Mouse (Mus musculus) lung, embryonic 14.5 days (tissue): Measurements from ENCODE around the gene C5ar1. TPM values are rescaled to one million over a fixed set of nuclear protein-coding genes. Genes with fewer than 3 reads are reported as not detected.
"Not testable (repeated sequence)": the region's sequence is repeated elsewhere in the genome, so short reads cannot be mapped to it uniquely, and the experiment has no call there.

Source experiments
- ATAC-seq: fragments of 200-750 bp; cut with Nextera tagmentation; 2 replicates; pipeline ENCODE4 v1.8.0; 2017; ENCODE audit warnings: mild to moderate bottlenecking, moderate TSS enrichment, moderate library complexity; ENCODE audit not compliant: insufficient read depth
- DNase-seq: peaks from one replicate; pipeline ENCODE4 v3.0.0-alpha.2; 2015
- H3K27ac ChIP-seq: fragments of 300-500 bp; sonication (generic); 2 replicates; pipeline ENCODE4 v1.5.1; 2014; ENCODE audit warnings: low read depth, mild to moderate bottlenecking, moderate library complexity
- H3K27me3 ChIP-seq: fragments of 300-500 bp; sonication (generic); 2 replicates; pipeline ENCODE4 v1.6.1; 2014; ENCODE audit warnings: low read length, control low read depth; ENCODE audit not compliant: insufficient read depth
- H3K36me3 ChIP-seq: fragments of 300-500 bp; sonication (generic); 2 replicates; pipeline ENCODE4 v1.6.1; 2014; ENCODE audit warnings: control low read depth; ENCODE audit not compliant: insufficient read depth
- H3K4me1 ChIP-seq: fragments of 300-500 bp; sonication (generic); 2 replicates; pipeline ENCODE4 v1.6.1; 2014; ENCODE audit warnings: antibody characterized with exemption, control low read depth; ENCODE audit not compliant: insufficient read depth
- H3K4me2 ChIP-seq: fragments of 300-500 bp; sonication (generic); 2 replicates; pipeline ENCODE4 v1.6.1; 2014; ENCODE audit warnings: mild to moderate bottlenecking
- H3K4me3 ChIP-seq: fragments of 300-500 bp; sonication (generic); 2 replicates; pipeline ENCODE4 v1.5.1; 2014; ENCODE audit warnings: low read depth, low read length
- H3K9ac ChIP-seq: fragments of 300-500 bp; sonication (generic); 2 replicates; pipeline ENCODE4 v1.6.1; 2014
- H3K9me3 ChIP-seq: fragments of 300-500 bp; sonication (generic); 2 replicates; pipeline ENCODE4 v1.6.1; 2016; ENCODE audit warnings: low read depth, low read length, control low read depth
- CTCF ChIP-seq: IDR thresholded peaks from 2 replicates; pipeline ENCODE4 v1.5.1; 2016; ENCODE audit warnings: antibody characterized with exemption, low read depth
- WGBS: fragments of 180-500 bp; shearing (Covaris S2); extraction: QIAGEN DNeasy Blood & Tissue Kit; methylation state at CpG from one replicate; pipeline ENCODE4 v1.1.7; 2014; 5-methylcytosine and 5-hydroxymethylcytosine counted together
- polyA plus RNA-seq: library from polyadenylated mRNA; unstranded; fragments of >200 nt; fragmentation: Nextera tagmentation; extraction: Ambion mirVana; gene quantifications from 2 replicates; pipeline ENCODE4 v1.2.1, GENCODE M21; 2014

C5ar1 gene
- polyA plus RNA-seq, 1 experiment from 2014 or later = 2.0 TPM

DNA sequence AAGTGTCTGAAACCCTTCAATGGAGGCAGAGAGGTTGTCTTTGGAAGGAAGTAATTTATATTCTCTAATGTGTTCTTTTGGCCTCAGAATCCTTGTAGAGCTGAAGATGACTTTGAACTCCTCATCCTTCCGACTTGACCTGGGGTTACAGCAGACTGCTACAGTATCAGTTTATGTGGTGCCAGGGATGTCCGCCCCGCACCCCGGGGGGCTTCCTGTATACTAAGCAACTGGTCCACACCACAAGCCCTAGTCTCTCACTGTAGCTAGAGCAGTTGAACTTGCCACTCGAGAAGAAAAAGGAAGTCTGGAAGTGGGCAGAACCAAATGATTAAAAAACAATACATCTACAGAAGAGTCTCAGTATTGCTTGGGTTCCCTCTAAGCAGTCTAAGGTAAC, 4.5 kb upstream of the C5ar1 start:
- DNase-seq = no peak
- H3K9me3 ChIP-seq = no peaks in the 10 kb centered on the region; the same call in 1 of the 2 replicates
- no peak for ATAC-seq
- H3K9ac ChIP-seq = no peak overlapping the region
- no peak for TF ChIP-seq CTCF
- no peak overlapping the region for H3K4me3 ChIP-seq
- no peaks in the 10 kb centered on the region for H3K27me3 ChIP-seq
- 85% methylated on average over 5 of the region's 5 CpGs for WGBS
- H3K4me1 ChIP-seq = no peaks in the 10 kb centered on the region
- no peaks in the 10 kb centered on the region for H3K36me3 ChIP-seq
- H3K4me2 ChIP-seq = no peak overlapping the region
- no peak overlapping the region for H3K27ac ChIP-seq

DNA sequence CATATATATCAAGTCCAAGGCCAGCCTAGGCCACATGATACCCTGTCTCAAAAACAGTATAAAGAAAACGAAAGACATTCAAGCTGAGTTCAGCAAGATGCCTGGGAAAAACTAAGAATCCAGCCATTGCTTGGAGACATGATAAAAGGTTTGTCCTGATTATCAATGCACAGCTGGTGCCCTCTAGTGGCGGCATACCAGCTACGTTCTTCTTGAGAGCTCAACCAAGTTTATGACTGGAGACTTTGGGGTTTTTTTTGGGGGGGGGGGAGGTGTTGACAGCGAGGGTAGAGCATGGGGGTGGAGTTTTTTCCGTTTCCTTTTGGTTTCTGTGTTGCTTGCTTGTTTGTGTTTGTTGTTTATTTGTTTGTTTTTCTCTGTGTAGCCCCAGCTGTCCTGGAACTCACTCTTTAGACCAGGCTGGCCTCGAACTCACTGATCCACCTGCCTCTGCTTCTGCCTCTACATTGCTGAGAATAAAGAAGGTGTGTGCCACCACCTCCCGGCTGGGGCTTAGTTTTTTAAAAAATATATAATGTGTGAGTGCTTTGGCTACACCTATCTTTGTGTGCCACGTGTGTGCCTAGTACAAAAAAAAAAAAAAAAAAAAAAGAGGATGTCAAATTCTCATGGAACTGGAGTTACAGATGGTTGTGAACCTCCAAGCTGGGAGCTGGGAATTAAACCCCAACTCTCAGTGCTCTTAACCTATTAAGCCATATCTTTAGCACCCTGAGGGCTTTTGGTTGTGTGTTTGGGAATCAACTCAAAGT, 3.9 kb upstream of the C5ar1 start:
- 31% methylated on average over 8 of the region's 8 CpGs for WGBS
- no peak for ATAC-seq
- no peaks in the 10 kb centered on the region for H3K36me3 ChIP-seq
- H3K4me3 ChIP-seq = no peak overlapping the region
- peak; percentile 81 for TF ChIP-seq CTCF
- H3K27ac ChIP-seq = no peak overlapping the region
- no peaks in the 10 kb centered on the region for H3K4me1 ChIP-seq
- peak; percentile 90 for DNase-seq
- no peak overlapping the region for H3K9ac ChIP-seq
- H3K9me3 ChIP-seq = no peaks in the 10 kb centered on the region; the same call in 1 of the 2 replicates
- no peak overlapping the region for H3K4me2 ChIP-seq
- no peaks in the 10 kb centered on the region for H3K27me3 ChIP-seq

DNA sequence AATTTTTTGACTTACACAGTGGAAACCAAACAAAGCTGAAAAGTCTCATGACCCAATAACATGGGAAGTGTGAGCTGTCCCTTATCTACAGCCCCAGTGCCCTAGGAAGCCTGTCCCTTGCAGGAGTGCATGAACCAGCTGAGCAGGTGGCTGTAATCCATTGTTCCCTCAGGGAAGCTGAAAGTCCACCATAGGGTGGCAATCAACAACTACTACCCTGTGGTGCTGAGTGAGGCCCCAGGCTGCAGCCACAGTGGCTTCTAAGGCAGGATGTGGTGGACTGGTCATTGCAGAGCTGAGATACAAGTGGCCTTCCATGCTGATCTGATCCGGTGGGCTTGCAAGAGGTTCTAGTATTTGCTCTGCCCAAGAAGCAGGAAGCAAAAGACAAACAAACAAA, 1.8 kb upstream of the C5ar1 start:
- 37% methylated on average over 1 of the region's 1 CpGs for WGBS
- H3K27ac ChIP-seq = no peak overlapping the region
- H3K9ac ChIP-seq = no peak overlapping the region
- H3K4me1 ChIP-seq = no peaks in the 10 kb centered on the region
- no peak for DNase-seq
- H3K4me2 ChIP-seq = no peak overlapping the region
- no peaks in the 10 kb centered on the region for H3K36me3 ChIP-seq
- no peak for ATAC-seq
- TF ChIP-seq CTCF = no peak
- no peaks in the 10 kb centered on the region; the same call in 1 of the 2 replicates for H3K9me3 ChIP-seq
- H3K27me3 ChIP-seq = no peaks in the 10 kb centered on the region
- no peak overlapping the region for H3K4me3 ChIP-seq

DNA sequence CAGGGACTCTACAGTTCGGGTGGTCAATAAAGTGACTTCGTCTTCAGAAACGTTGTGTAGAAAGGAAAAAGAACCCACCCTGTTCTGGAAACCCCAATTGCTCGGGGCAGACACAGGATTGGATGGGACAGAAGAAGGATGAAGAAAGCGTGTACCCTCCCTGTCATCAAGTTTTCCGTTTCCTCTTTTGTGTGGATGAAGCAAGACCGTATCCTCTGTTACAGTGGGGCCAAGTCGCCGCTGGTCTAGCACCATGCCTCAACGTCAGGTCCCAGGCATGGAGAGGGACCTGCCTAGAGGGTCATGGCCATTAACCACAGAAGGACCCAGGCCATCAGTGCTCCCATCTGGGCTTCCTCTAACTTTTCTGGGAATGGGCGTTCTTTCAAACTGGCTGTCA, 1.5 kb downstream of the C5ar1 start:
- DNase-seq = no peak
- H3K9me3 ChIP-seq = no peaks in the 10 kb centered on the region
- H3K36me3 ChIP-seq = no peaks in the 10 kb centered on the region
- H3K9ac ChIP-seq = no peak overlapping the region
- no peak for TF ChIP-seq CTCF
- no peaks in the 10 kb centered on the region for H3K27me3 ChIP-seq
- H3K4me3 ChIP-seq = no peak overlapping the region
- no peaks in the 10 kb centered on the region for H3K4me1 ChIP-seq
- WGBS = 84% methylated on average over 11 of the region's 11 CpGs
- no peak overlapping the region for H3K27ac ChIP-seq
- ATAC-seq = no peak
- H3K4me2 ChIP-seq = no peak overlapping the region

DNA sequence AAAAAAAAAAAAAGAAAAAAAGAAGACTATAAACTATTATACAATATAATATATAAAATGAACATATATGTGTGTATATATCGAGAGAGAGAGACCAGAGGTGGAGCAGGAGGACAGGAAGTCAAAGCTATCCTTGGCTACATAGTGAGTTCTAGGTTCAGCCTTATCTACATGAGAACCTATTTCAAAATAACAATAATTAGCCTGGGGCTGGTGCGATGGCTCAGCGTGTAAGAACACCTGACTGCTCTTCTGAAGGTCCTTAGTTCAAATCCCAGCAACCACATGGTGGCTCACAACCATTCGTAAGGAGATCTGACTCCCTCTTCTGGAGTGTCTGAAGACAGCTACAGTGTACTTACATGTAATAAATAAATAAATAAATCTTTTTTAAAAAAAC, 3.4 kb downstream of the C5ar1 start:
- H3K27ac ChIP-seq, H3K27me3 ChIP-seq, H3K36me3 ChIP-seq, H3K4me2 ChIP-seq, ATAC-seq, H3K4me3 ChIP-seq, H3K9ac ChIP-seq, DNase-seq, H3K9me3 ChIP-seq, H3K4me1 ChIP-seq: not testable (repeated sequence)
- WGBS = 76% methylated on average over 4 of the region's 4 CpGs

DNA sequence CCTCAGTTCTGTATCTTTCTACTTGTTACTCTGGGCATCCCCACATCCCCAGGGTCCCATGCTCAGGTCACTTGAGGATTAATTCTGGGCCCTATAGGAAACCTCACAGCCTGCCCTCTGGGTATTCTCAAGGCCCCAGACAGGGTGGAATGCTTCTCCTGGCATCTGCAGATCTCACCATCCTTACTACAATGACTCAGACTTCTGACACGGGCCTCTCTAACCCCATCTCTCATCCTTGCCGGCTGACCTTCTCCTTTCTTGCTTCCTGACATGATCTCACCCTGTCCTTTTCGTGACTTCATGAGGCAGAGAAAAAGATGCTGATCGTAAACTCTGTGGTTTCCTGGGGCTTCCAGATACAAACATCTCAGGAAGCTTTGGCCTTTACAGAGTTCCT, 5.1 kb downstream of the C5ar1 start:
- no peak overlapping the region for H3K4me3 ChIP-seq
- no peak overlapping the region for H3K9ac ChIP-seq
- WGBS = 52% methylated on average over 4 of the region's 4 CpGs
- H3K4me2 ChIP-seq = no peak overlapping the region
- no peaks in the 10 kb centered on the region for H3K27me3 ChIP-seq
- H3K9me3 ChIP-seq = no peaks in the 10 kb centered on the region
- ATAC-seq (no peak), DNase-seq (no peak)
- no peak for TF ChIP-seq CTCF
- no peaks in the 10 kb centered on the region for H3K36me3 ChIP-seq
- no peak overlapping the region for H3K27ac ChIP-seq
- no peaks in the 10 kb centered on the region for H3K4me1 ChIP-seq

DNA sequence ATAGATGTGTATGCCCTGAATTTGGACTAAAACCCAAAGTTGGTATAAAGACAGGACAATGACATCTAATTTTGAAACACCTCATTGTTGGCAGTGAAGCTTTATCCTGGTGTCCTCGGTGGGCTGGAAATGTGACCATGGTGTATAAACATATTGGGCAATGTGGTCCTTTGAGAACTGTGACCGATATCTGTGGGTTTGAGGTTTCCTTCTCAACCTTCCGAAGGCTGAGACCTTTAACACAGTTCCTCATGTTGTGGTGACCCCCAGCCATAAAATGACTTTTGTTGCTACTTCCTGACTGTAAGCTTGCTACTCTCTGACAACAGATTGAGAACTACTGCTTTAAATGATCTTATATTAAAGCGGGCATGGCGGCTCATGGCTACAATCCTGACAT, 8.7 kb downstream of the C5ar1 start:
- 78% methylated on average over 5 of the region's 5 CpGs for WGBS
- Histone ChIP-seq H3K9ac (no peak overlapping the region), H3K36me3 (no peaks in the 10 kb centered on the region), H3K4me1 (no peaks in the 10 kb centered on the region), H3K27me3 (no peaks in the 10 kb centered on the region), H3K9me3 (no peaks in the 10 kb centered on the region), H3K4me3 (no peak overlapping the region), H3K4me2 (no peak overlapping the region), H3K27ac (no peak overlapping the region)
- DNase-seq = no peak
- no peak for TF ChIP-seq CTCF
- no peak for ATAC-seq
